Mouse (Mus musculus) MEL (cell line): ENCODE measurements around the gene Anapc15-ps. TPM values are rescaled to one million over a fixed set of nuclear protein-coding genes. Genes with fewer than 3 reads are reported as not detected.

Experiments
- DNase-seq: peaks from one replicate; pipeline ENCODE4 v3.0.0; 2011; ENCODE audit warnings: low read depth, low spot score
- H3K27ac ChIP-seq: 2 replicates; pipeline ENCODE4 v1.5.1; 2012; ENCODE audit warnings: low read depth, mild to moderate bottlenecking, control low read depth, low read length, moderate library complexity; ENCODE audit not compliant: control insufficient read depth
- H3K27me3 ChIP-seq, 2 experiments: fragments of 150-350 bp in 1 of 2; sonication (generic) in 1 of 2; 2 replicates each; pipeline ENCODE4 v1.6.1; 2012; ENCODE audit warnings: low read length in 2 of 2, mild to moderate bottlenecking in 2 of 2, improper control_type of control experiment in 1 of 2, moderate library complexity in 1 of 2; ENCODE audit not compliant: insufficient read depth in 2 of 2, control insufficient read depth in 1 of 2
- H3K36me3 ChIP-seq, 2 experiments: 2 replicates each; pipeline ENCODE4 v1.6.1; 2012 to 2014; ENCODE audit warnings: low read length in 2 of 2, improper control_type of control experiment in 1 of 2, inconsistent platforms in 1 of 2, mild to moderate bottlenecking in 1 of 2; ENCODE audit not compliant: insufficient read depth in 2 of 2, control insufficient read depth in 1 of 2
- H3K4me1 ChIP-seq, 2 experiments: fragments of 150-350 bp in 1 of 2; sonication (generic) in 1 of 2; 2 replicates each; pipeline ENCODE4 v1.6.1; 2012; ENCODE audit warnings: low read length in 2 of 2, improper control_type of control experiment in 1 of 2, mild to moderate bottlenecking in 1 of 2; ENCODE audit not compliant: insufficient read depth in 2 of 2, control insufficient read depth in 1 of 2
- H3K4me3 ChIP-seq, 2 experiments: fragments of 150-350 bp in 1 of 2; sonication (generic) in 1 of 2; 2 replicates each; pipeline ENCODE4 v1.5.1; 2012; ENCODE audit warnings: low read depth in 2 of 2, low read length in 2 of 2, mild to moderate bottlenecking in 2 of 2, moderate library complexity in 2 of 2, control low read depth in 1 of 2, improper control_type of control experiment in 1 of 2; ENCODE audit not compliant: control insufficient read depth in 1 of 2, insufficient read depth in 1 of 2
- H3K79me2 ChIP-seq: 2 replicates; pipeline ENCODE4 v1.6.1; 2012; ENCODE audit warnings: mild to moderate bottlenecking, low read length, moderate library complexity; ENCODE audit not compliant: control insufficient read depth, poor library complexity, insufficient read depth
- H3K9ac ChIP-seq: 2 replicates; pipeline ENCODE4 v1.6.1; 2012; ENCODE audit warnings: low read depth, mild to moderate bottlenecking, control low read depth, low read length, moderate library complexity; ENCODE audit not compliant: control insufficient read depth, poor library complexity, severe bottlenecking
- H3K9me3 ChIP-seq: fragments of 150-350 bp; sonication (generic); replicated peaks from 2 replicates; pipeline ENCODE4 v1.6.1; 2012; ENCODE audit warnings: mild to moderate bottlenecking, low read length, improper control_type of control experiment, moderate library complexity; ENCODE audit not compliant: insufficient read depth
- CHD1 ChIP-seq: IDR thresholded peaks from 2 replicates; pipeline ENCODE4 v1.6.1; 2012; ENCODE audit warnings: low read depth, mild to moderate bottlenecking, inconsistent platforms, low read length, improper control_type of control experiment
- CHD2 ChIP-seq: IDR thresholded peaks from 2 replicates; pipeline ENCODE4 v1.6.1; 2011; ENCODE audit warnings: low read length, improper control_type of control experiment
- CTCF ChIP-seq, 3 experiments: IDR thresholded peaks in 2 of 3; conservative IDR thresholded peaks in 1 of 3; 2 replicates each; pipeline ENCODE4 v1.5.1; 2011 to 2012; ENCODE audit warnings: low read length in 3 of 3, low read depth in 2 of 3, mild to moderate bottlenecking in 2 of 3, improper control_type of control experiment in 1 of 3, inconsistent platforms in 1 of 3, mixed read lengths in 1 of 3, moderate library complexity in 1 of 3; ENCODE audit not compliant: control insufficient read depth in 1 of 3, insufficient read depth in 1 of 3, poor library complexity in 1 of 3, severe bottlenecking in 1 of 3
- ELF1 ChIP-seq: IDR thresholded peaks from 2 replicates; pipeline ENCODE4 v1.6.1; 2014; ENCODE audit warnings: low read depth, mild to moderate bottlenecking, inconsistent platforms, low read length, improper control_type of control experiment, moderate library complexity
- EP300 ChIP-seq, 2 experiments: IDR thresholded peaks; 2 replicates each; pipeline ENCODE4 v1.6.1; 2011; ENCODE audit warnings: improper control_type of control experiment in 2 of 2, low read length in 2 of 2, low read depth in 1 of 2, mild to moderate bottlenecking in 1 of 2
- ETS1 ChIP-seq: IDR thresholded peaks from 2 replicates; pipeline ENCODE4 v1.6.1; 2012; ENCODE audit warnings: low read depth, mild to moderate bottlenecking, inconsistent platforms, low read length, improper control_type of control experiment, moderate library complexity
- GATA1 ChIP-seq: IDR thresholded peaks from 2 replicates; pipeline ENCODE4 v1.6.1; 2011; ENCODE audit warnings: low read depth, low read length, improper control_type of control experiment
- HCFC1 ChIP-seq: IDR thresholded peaks from 2 replicates; pipeline ENCODE4 v1.6.1; 2012; ENCODE audit warnings: low read depth, mild to moderate bottlenecking, inconsistent platforms, low read length, improper control_type of control experiment, moderate library complexity
- JUND ChIP-seq: IDR thresholded peaks from 2 replicates; pipeline ENCODE4 v1.6.1; 2011; ENCODE audit warnings: low read depth, mild to moderate bottlenecking, improper control_type of control experiment, low read length
- KAT2A ChIP-seq: conservative IDR thresholded peaks from 2 replicates; pipeline ENCODE4 v1.6.1; 2012; ENCODE audit warnings: low read depth, low read length, improper control_type of control experiment, inconsistent platforms
- MAX ChIP-seq: IDR thresholded peaks from 2 replicates; pipeline ENCODE4 v1.6.1; 2011; ENCODE audit warnings: low read length, improper control_type of control experiment
- MEF2A ChIP-seq: IDR thresholded peaks from 2 replicates; pipeline ENCODE4 v1.6.1; 2014; ENCODE audit warnings: low read depth, mild to moderate bottlenecking, inconsistent platforms, low read length, improper control_type of control experiment; ENCODE audit not compliant: poor library complexity, insufficient replicate concordance, severe bottlenecking; ENCODE audit errors: extremely low read depth
- NELFE ChIP-seq: IDR thresholded peaks from 2 replicates; pipeline ENCODE4 v1.6.1; 2011; ENCODE audit warnings: low read depth, low read length, improper control_type of control experiment
- RCOR1 ChIP-seq: IDR thresholded peaks from 2 replicates; pipeline ENCODE4 v1.6.1; 2012; ENCODE audit warnings: low read depth, mild to moderate bottlenecking, inconsistent platforms, low read length, improper control_type of control experiment
- SMC3 ChIP-seq: IDR thresholded peaks from 2 replicates; pipeline ENCODE4 v1.6.1; 2011; ENCODE audit warnings: low read depth, low read length, improper control_type of control experiment
- TAL1 ChIP-seq: IDR thresholded peaks from 2 replicates; pipeline ENCODE4 v1.6.1; 2012; ENCODE audit warnings: mild to moderate bottlenecking, inconsistent platforms, low read length, moderate library complexity, mixed read lengths
- TBP ChIP-seq: IDR thresholded peaks from 2 replicates; pipeline ENCODE4 v1.8.0; 2011; ENCODE audit warnings: low read depth, low read length, improper control_type of control experiment
- TCF12 ChIP-seq: IDR thresholded peaks from 2 replicates; pipeline ENCODE4 v1.6.1; 2014; ENCODE audit warnings: low read depth, mild to moderate bottlenecking, inconsistent platforms, low read length, improper control_type of control experiment, moderate library complexity
- UBTF ChIP-seq: IDR thresholded peaks from 2 replicates; pipeline ENCODE4 v1.6.1; 2012; ENCODE audit warnings: low read depth, mild to moderate bottlenecking, inconsistent platforms, low read length, improper control_type of control experiment, moderate library complexity, borderline replicate concordance; ENCODE audit not compliant: insufficient read depth
- polyA plus RNA-seq, 2 experiments: library from polyadenylated mRNA; stranded (reverse) in 1 of 2; unstranded in 1 of 2; fragments of >175 nt in 1 of 2; fragments of >200 nt in 1 of 2; gene quantifications; 2 replicates each; pipeline versions ENCODE4 v1.2.1 to v1.2.4; 2012; ENCODE audit warnings: low replicate concordance in 2 of 2, low read depth in 1 of 2; ENCODE audit not compliant: insufficient read length in 2 of 2, insufficient read depth in 1 of 2, missing spikeins in 1 of 2
- total RNA-seq: library from RNA; depleted of rRNA; stranded (reverse); fragments of 300-350 nt; gene quantifications from 2 replicates; pipeline ENCODE4 v1.2.3, GENCODE M21; 2012

The Anapc15-ps gene
- total and polyA plus RNA-seq, 3 experiments: 0.31 TPM; not detected in 2

DNA sequence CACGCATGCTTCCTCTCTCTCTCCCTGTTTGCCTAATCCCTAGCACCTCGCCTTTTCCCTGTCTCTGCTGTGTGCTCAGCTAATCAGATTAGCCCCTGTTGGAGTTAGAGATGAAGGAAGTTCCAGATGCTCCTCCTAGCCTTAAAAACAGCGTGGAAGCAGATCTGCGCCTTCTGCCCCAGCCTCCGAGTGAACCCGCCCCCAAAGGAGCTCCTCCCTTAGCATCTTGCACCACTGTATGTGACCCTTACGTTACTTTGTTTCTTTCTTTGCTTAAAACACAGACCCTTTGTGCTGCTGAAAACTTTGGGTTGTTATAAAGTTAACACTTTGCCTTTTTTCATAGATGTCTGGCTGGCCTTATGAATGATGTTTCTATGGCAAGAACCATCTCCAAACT, 15.8 kb upstream of the Anapc15-ps start:
- no peaks in the 10 kb centered on the region for H3K36me3 ChIP-seq
- DNase-seq: no peak
- H3K4me1 ChIP-seq: no peaks in the 10 kb centered on the region
- H3K4me3 ChIP-seq: no peak overlapping the region
- H3K9me3 ChIP-seq: no peaks in the 10 kb centered on the region
- TF ChIP-seq ETS1: no peak
- no peak for TF ChIP-seq CHD1
- no peak for TF ChIP-seq NELFE
- TF ChIP-seq TCF12: no peak
- TF ChIP-seq GATA1: no peak
- no peak for TF ChIP-seq CHD2
- no peak for TF ChIP-seq JUND
- TF ChIP-seq MAX: no peak
- no peak for TF ChIP-seq UBTF
- no peak for TF ChIP-seq HCFC1
- TF ChIP-seq SMC3: no peak
- no peak for TF ChIP-seq MEF2A
- no peak for TF ChIP-seq EP300 (IDR thresholded peaks at IDR 0.05; ENCODE audit: low read depth in 1 of 2, low read length in 2 of 2)
- no peak for TF ChIP-seq TAL1
- no peak for TF ChIP-seq RCOR1
- TF ChIP-seq ELF1: no peak
- no peak for TF ChIP-seq TBP
- TF ChIP-seq KAT2A: no peak
- no peak for TF ChIP-seq CTCF (IDR thresholded peaks at IDR 0.05 in 2 of 3, conservative IDR thresholded peaks at IDR 0.05 in 1 of 3; ENCODE audit: control insufficient read depth in 1 of 3, insufficient read depth in 1 of 3, low read depth in 2 of 3, low read length in 3 of 3, poor library complexity in 1 of 3, severe bottlenecking in 1 of 3)
- TF ChIP-seq, all 39 proteins: peak for 0
- Histone ChIP-seq H3K9ac (no peak overlapping the region), H3K27me3 (peaks cover 0 to 1% of the 10 kb centered on the region in 2 experiments; a peak in 2 of 4 replicates), H3K79me2 (no peaks in the 10 kb centered on the region), H3K27ac (no peak overlapping the region)

GRCm38 (mm10) chr10:95687558-95688141, 14.4 kb upstream of the Anapc15-ps start:
- Histone ChIP-seq H3K36me3 (no peaks in the 10 kb centered on the region), H3K27me3 (peaks cover 0 to 1% of the 10 kb centered on the region in 2 experiments; a peak in 2 of 4 replicates), H3K9me3 (no peaks in the 10 kb centered on the region), H3K4me3 (no peak overlapping the region), H3K79me2 (no peaks in the 10 kb centered on the region), H3K9ac (no peak overlapping the region), H3K27ac (no peak overlapping the region), H3K4me1 (no peaks in the 10 kb centered on the region)
- no peak for DNase-seq
- TF ChIP-seq JUND: no peak
- no peak for TF ChIP-seq TBP
